Mouse (Mus musculus) skeletal muscle tissue, adult 2 months (tissue): ENCODE measurements at regions not wholly inside any gene's neighbourhood (a gene's known extent, or its start where the extent isn't known, plus 50 kb on each side); places are given as distances from the start of the nearest gene placed in this dataset.
"Not testable (repeated sequence)": the region's sequence is repeated elsewhere in the genome, so short reads cannot be mapped to it uniquely, and the experiment has no call there.

ENCODE experiments used
- DNase-seq: peaks from one replicate; pipeline ENCODE4 v3.0.0-alpha.2; 2012; ENCODE audit warnings: low read depth, low spot score

GRCm38 (mm10) chr2:53619681-53620080, 428.2 kb downstream of the Arl6ip6 start:
- no peak for DNase-seq

- not testable (repeated sequence) for DNase-seq
These were observed 441.4 kb downstream of the Arl6ip6 start for GRCm38 (mm10) chr2:53632816-53633474.

GRCm38 (mm10) chr2:53668599-53669372, 416.6 kb downstream of the Rprm start:
- peak; percentile 3 for DNase-seq

GRCm38 (mm10) chr2:53680350-53681011, 404.9 kb downstream of the Rprm start:
- no peak for DNase-seq

GRCm38 (mm10) chr2:53682599-53682998, 402.8 kb downstream of the Rprm start:
- no peak for DNase-seq

DNA sequence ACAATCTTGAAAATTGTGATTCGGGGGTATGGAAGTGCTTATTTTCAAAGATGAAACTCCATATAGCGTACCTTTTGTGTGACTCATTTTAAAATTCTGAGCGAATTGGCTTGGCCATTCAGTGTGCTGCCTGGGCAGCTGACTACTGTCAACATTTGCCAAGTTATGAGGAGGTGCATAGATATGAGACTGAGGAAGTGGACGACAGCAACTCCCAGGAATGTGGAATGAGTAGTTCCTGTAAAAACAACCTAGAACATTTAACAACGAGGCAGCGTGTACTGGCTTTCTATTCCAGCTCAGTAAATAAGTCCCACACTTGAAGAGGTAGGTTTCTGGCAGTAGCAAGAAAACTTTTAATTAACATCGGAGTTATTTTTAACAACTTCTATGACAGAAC, 398.1 kb downstream of the Rprm start:
- DNase-seq: no peak

DNA sequence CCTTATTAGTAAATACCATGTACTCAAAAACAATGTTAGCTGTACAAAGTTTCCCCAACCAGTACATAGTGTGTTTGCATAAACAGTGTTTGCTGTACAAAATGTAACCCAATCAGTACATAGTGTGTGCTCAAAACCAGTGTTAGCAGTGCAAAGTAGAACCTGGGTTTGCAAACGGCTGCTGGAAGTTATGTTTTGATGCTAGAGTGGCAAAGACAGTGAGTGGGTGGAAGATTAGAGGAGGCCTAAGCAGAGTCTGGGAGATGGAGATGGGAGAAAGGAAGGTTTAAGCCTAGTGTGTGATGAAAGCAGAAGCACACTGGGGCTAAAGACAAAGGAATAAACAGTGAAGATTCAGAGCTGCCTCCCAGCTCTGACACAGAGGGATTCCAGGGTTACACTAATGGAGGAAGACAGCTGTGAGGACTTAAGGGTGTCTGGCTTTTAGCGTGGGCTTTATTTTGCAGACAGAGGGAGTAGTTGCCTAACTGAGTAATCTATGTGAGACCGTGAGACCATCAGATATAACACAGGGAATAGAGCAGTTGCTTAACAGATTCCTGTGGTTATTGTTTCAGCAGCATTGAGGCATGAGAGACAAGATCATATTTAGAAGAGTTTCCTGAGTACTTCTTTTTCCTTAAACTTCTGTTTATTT, 396.0 kb downstream of the Rprm start:
- no peak for DNase-seq

DNA sequence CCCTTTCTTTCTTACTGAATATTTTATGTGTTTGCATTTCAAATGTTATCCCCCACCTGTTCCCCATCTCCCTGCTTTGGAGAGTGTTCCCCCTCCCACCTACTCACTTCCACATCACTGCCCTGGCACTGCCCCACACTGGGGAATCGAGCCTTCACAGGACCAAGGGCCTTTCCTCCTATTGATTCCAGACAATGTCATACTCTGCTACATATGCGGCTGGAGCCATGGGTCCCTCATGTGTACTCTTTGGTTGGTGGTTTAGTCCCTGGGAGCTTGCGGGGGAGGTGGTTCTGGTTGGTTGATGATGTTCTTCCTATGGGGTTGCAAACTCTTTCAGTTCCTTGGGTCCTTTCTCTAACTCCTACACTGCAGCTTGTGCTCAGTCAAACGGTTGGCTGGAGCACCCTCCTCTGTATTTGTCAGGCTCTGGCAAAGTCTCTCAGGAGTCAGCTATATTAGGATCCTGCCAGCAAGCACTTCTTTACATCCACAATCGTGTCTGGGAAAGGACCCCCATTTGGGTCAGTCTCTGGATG, 393.7 kb downstream of the Rprm start:
- DNase-seq: no peak

GRCm38 (mm10) chr2:53711213-53711612, 374.1 kb downstream of the Rprm start:
- peak; percentile 42 for DNase-seq

DNA sequence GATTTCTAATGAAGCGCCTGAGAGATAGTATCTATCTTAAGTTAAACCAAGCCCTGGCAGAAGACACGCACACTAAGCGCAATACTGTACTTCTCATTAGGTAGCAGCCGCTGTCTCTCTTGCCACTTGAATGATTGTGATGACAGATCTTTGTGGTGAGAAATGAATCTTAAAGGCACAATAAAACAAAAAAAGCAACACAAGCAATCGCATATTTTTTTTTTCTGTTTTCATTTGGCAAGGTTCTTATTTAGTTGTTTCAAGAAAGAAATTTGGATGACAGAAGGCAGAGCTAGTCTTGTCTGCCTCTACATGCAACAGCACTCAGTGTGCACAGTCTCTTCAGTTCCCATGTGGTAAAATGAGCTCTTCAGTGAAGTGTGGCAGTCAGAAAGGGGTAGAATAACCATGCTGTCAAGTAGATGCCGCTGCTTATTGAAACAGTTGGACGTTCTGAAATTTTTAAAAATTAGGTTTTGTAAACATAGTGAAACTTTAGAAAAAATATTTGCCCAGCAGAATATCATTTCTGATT, 372.2 kb downstream of the Rprm start:
- DNase-seq: no peak

GRCm38 (mm10) chr2:53715017-53715416, 370.3 kb downstream of the Rprm start:
- no peak for DNase-seq

- no peak for DNase-seq
These were observed 362.1 kb downstream of the Rprm start for GRCm38 (mm10) chr2:53723231-53723630.

DNA sequence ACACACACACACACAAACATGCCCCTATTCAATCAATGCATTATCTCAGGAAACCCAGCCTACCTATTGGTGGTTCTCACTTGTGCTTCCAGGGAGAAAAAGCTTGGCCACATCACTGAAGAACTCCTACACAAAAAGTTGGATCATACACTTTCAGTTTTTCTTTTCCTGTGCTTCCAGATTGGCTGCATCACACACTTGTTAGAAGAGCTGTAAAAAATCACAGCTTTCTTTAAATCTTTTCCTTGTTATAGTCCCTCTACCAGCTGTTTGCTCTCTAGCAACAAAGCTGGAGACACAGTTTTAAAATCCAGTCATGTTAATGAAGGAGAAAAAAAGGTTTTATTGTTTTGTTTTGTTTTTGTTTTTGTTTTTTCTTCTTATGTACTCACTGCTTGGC, 356.7 kb downstream of the Rprm start:
- no peak for DNase-seq

- no peak for DNase-seq
These were observed 354.9 kb downstream of the Rprm start for GRCm38 (mm10) chr2:53730451-53730850.

GRCm38 (mm10) chr2:53763486-53763885, 321.9 kb downstream of the Rprm start:
- no peak for DNase-seq

DNA sequence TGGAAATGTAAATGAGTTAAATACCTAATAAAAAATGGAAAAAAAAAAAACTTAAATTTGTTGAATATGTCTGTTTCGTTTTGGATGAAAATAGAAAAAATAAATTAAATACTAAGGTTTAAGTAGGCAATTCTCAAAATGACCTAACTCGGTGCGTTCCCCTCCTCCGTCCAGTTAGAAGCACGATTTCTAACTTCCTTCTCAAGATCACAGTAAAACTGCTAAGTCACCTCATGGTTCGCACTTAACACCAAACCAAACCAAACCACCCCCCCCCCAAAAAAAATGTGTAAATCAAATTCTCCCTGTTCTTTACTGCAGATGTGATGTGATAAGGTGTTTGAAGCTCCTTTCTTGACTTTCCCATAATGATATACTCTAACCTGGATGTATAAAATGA, 303.3 kb downstream of the Rprm start:
- DNase-seq: not testable (repeated sequence)

GRCm38 (mm10) chr2:53788599-53788998, 296.8 kb downstream of the Rprm start:
- DNase-seq: not testable (repeated sequence)

DNA sequence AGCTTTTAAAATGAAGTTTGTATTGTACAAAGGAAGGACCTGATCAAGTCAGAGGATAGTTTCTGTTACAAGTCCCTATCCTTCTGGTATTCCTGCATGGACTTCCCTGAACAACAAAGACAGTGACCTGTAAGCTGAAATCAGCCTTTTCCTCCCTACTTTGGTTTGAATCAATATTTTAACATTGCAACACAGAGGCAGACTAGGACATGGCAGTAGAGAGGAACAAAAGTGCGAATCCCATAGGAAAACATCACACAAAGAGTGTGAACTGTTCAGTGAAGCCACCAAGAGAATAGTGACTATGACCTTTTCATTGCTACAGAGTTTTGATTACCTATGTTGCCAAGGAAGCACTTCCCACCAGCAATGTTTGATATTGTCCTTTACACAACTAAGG, 288.7 kb downstream of the Rprm start:
- DNase-seq: no peak

DNA sequence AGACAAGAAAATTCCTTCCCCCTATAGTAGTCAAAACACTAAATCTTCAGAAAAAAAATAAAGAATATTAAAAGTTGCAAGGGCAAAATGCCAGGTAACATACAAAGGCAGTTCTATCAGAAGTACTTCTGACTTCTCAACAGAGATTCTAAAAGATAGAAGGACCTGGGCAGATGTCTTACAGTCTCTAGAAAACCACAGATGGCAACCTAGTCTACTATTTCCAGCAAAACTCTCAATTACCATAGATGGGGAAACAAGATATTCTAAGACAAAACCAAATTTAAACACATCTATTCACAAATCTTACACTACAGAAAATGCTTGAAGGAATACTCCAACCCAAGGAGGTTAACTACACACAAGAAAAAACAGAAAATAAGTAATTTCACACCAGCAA, 281.7 kb downstream of the Rprm start:
- DNase-seq: no peak

DNA sequence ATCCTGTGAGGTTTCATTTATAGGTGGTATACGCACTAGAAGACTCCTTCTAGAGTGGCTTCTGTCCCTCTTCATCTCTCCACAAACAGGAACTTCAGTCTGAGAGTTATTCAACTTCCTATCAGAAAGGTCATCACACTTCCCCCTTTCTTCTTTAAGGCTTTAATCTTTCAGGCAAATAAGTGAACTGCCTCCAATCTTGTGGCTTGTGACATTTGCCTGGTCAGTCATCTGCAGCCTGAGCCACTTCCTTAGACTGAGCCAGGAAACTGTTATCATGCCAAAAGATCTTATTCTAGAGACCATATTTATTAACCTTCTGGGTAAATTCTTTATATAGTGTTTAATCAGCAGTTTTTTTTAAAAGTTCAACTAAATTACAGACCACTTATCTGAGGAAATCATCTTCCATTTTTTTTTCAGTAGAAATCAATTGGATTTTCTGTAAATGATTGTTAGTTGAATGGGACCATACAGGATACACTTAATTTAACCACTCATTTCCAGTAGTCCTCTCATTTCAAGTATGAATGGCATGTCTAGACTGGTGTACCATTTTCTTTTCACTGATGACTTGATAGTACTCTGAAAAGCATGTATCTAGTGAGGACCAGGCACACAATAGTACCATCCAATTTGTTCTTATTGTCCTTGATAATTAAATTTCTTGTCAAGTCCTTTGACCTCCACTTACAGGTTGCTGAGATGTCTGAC, 234.4 kb downstream of the Rprm start:
- peak; percentile 15 for DNase-seq
